Mouse (Mus musculus): ENCODE measurements around the gene C1qtnf2.

- TF ChIP-seq CTCF (IDR thresholded peaks at IDR 0.05) (no peak), POLR2A (IDR thresholded peaks at IDR 0.05; ENCODE audit: insufficient read depth, low read depth, low read length) (no peak), EP300 (IDR thresholded peaks at IDR 0.05; ENCODE audit: insufficient read depth, low read depth, low read length) (no peak)
Observed at GRCm38 (mm10) chr11:43495532-43495931, 21.5 kb downstream of the C1qtnf2 start.

Measured in heart, adult 2 months (tissue).